Comparison of ENCODE assay signal across 12 mouse cellular contexts in genomic region chr10:95280327-95280726, GRCm38 (mm10). TPM values are rescaled to one million over a fixed set of nuclear protein-coding genes. Genes with fewer than 3 reads are reported as not detected.
A peak's percentile ranks its signal among the peaks of the same experiment; 100 is the strongest.
DNase-seq lines count a peak whose midpoint lies in the region; ATAC-seq and TF ChIP-seq lines count a peak whose summit lies in the region.
"Had no signal": no experiment of that assay in that cellular context is flagged by ENCODE, and none has a peak within 500 bp of the region (broad histone marks: within the 10 kb centered on the region; RNA-seq: fewer than 3 reads in every experiment).

No protein-coding gene starts in this region.

- intact Hi-C loops in heart, adult 2 months (cut with DNase I), result no loop called here

- H3K27me3 ChIP-seq in heart, adult 2 months (ENCODE audit: control insufficient read depth, insufficient read depth, low read length), result no peaks in the 10 kb centered on the region
- 0 out of 2 replicates have a peak, but pooled peaks cover 9% of the 10 kb centered on the region for H3K27me3 ChIP-seq in heart, embryonic 10.5 days (ENCODE audit: insufficient read depth, poor library complexity, severe bottlenecking)
- H3K27me3 ChIP-seq in heart, postnatal 0 days (ENCODE audit: control insufficient read depth, insufficient read depth, low read length), result no peaks in the 10 kb centered on the region
- no peaks in the 10 kb centered on the region for H3K27me3 ChIP-seq in stomach, postnatal 0 days (ENCODE audit: control insufficient read depth, insufficient read depth, low read length)
- H3K27me3 ChIP-seq: CH12.LX; midbrain, embryonic 12.5 days; neural tube, embryonic 15.5 days had no signal

- no peaks in the 10 kb centered on the region for H3K36me3 ChIP-seq in heart, adult 2 months (ENCODE audit: control insufficient read depth, insufficient read depth, low read length)
- 0 out of 2 replicates have a peak, but pooled peaks cover 2% of the 10 kb centered on the region for H3K36me3 ChIP-seq in heart, embryonic 10.5 days
- no peaks in the 10 kb centered on the region for H3K36me3 ChIP-seq in heart, postnatal 0 days (replicated peaks; ENCODE audit: control insufficient read depth, insufficient read depth, low read length)
- H3K36me3 ChIP-seq in stomach, postnatal 0 days (ENCODE audit: control insufficient read depth, insufficient read depth, low read length), result no peaks in the 10 kb centered on the region
- H3K36me3 ChIP-seq: midbrain, embryonic 12.5 days; neural tube, embryonic 15.5 days had no signal

- H3K4me2 ChIP-seq in heart, postnatal 0 days (ENCODE audit: low read depth, low read length), result no peak overlapping the region
- no peak overlapping the region for H3K4me2 ChIP-seq in stomach, postnatal 0 days (replicated peaks; ENCODE audit: low read depth)
- H3K4me2 ChIP-seq: midbrain, embryonic 12.5 days; neural tube, embryonic 15.5 days had no signal

- DNase-seq in heart, adult 2 months, result peak in 1 of 2 experiments; percentile 70
- DNase-seq in heart, embryonic 10.5 days (ENCODE audit: low spot score), result no peak
- DNase-seq in urinary bladder, postnatal 14 days (ENCODE audit: low spot score), result peak; percentile 26
- no peak for DNase-seq in urinary bladder, postnatal 4 days (ENCODE audit: low spot score in 2 of 2)
- DNase-seq in heart, postnatal 0 days (ENCODE audit: low spot score), result peak; percentile 58
- no peak for DNase-seq in layer of hippocampus, postnatal 25 days (ENCODE audit: extremely low spot score in 1 of 2, low spot score in 1 of 2)
- no peak for DNase-seq in stomach, postnatal 0 days (ENCODE audit: low spot score)

- WGBS in heart, adult 2 months, result 61% methylated on average over 3 of the region's 3 CpGs
- WGBS in heart, embryonic 10.5 days, result over 99% methylated on average over 3 of the region's 3 CpGs
- WGBS in heart, postnatal 0 days, result 46% methylated on average over 3 of the region's 3 CpGs
- 85% methylated on average over 3 of the region's 3 CpGs for WGBS in stomach, postnatal 0 days

- TF ChIP-seq EP300 in heart, adult 2 months (IDR thresholded peaks at IDR 0.05; ENCODE audit: insufficient read depth, low read depth, low read length), result 0 out of 2 replicates have a peak, but pooled peaks have one; percentile 29
- no peak for TF ChIP-seq EP300 in heart, postnatal 0 days (IDR thresholded peaks at IDR 0.05; ENCODE audit: low read depth)
- TF ChIP-seq EP300 in stomach, postnatal 0 days (optimal IDR thresholded peaks at IDR 0.05), result no peak

- no peaks in the 10 kb centered on the region for H3K79me2 ChIP-seq in heart, adult 2 months (replicated peaks; ENCODE audit: control insufficient read depth, insufficient read depth, low read length)

- H3K9me3 ChIP-seq in heart, embryonic 10.5 days, result no peaks in the 10 kb centered on the region
- H3K9me3 ChIP-seq in heart, postnatal 0 days (replicated peaks; ENCODE audit: control insufficient read depth, low read length), result no peaks in the 10 kb centered on the region
- no peaks in the 10 kb centered on the region for H3K9me3 ChIP-seq in stomach, postnatal 0 days (ENCODE audit: control insufficient read depth, low read length)
- H3K9me3 ChIP-seq: midbrain, embryonic 12.5 days; neural tube, embryonic 15.5 days had no signal

- H3K4me1 ChIP-seq in heart, adult 2 months (ENCODE audit: control insufficient read depth, insufficient read depth, low read length), result peaks cover 3% of the 10 kb centered on the region; the same call in 1 of the 2 replicates
- 0 out of 2 replicates have a peak, but pooled peaks cover 9% of the 10 kb centered on the region for H3K4me1 ChIP-seq in heart, embryonic 10.5 days
- peaks cover 11% of the 10 kb centered on the region for H3K4me1 ChIP-seq in heart, postnatal 0 days (ENCODE audit: control insufficient read depth, insufficient read depth)
- H3K4me1 ChIP-seq in stomach, postnatal 0 days (replicated peaks; ENCODE audit: control insufficient read depth, insufficient read depth), result no peaks in the 10 kb centered on the region
- H3K4me1 ChIP-seq: midbrain, embryonic 12.5 days; neural tube, embryonic 15.5 days had no signal

- TF ChIP-seq CTCF in heart, adult 2 months (IDR thresholded peaks at IDR 0.05), result no peak
- no peak for TF ChIP-seq CTCF in heart, postnatal 0 days (IDR thresholded peaks at IDR 0.05; ENCODE audit: low read depth)
- no peak for TF ChIP-seq CTCF in stomach, postnatal 0 days (IDR thresholded peaks at IDR 0.05; ENCODE audit: low read depth)

- H3K27ac ChIP-seq in heart, adult 2 months, result no peak overlapping the region
- H3K27ac ChIP-seq in heart, embryonic 10.5 days, result no peak overlapping the region
- no peak overlapping the region for H3K27ac ChIP-seq in heart, postnatal 0 days (ENCODE audit: low read depth)
- no peak overlapping the region for H3K27ac ChIP-seq in stomach, postnatal 0 days (replicated peaks)
- H3K27ac ChIP-seq: left cerebral cortex, adult 2 months; liver, embryonic 14.5 days; midbrain, embryonic 12.5 days; neural tube, embryonic 15.5 days had no signal

- ATAC-seq in heart, postnatal 0 days (ENCODE audit: insufficient read depth, low read depth), result 0 out of 2 replicates have a peak, but pooled peaks have one; percentile 55
- no peak for ATAC-seq in stomach, postnatal 0 days (ENCODE audit: low FRiP score, low TSS enrichment)

- H3K4me3 ChIP-seq in heart, adult 2 months, result no peak overlapping the region
- no peak overlapping the region for H3K4me3 ChIP-seq in heart, embryonic 10.5 days
- H3K4me3 ChIP-seq in heart, postnatal 0 days (ENCODE audit: low read depth, low read length), result no peak overlapping the region
- H3K4me3 ChIP-seq in stomach, postnatal 0 days (ENCODE audit: low read depth, low read length), result no peak overlapping the region
- H3K4me3 ChIP-seq: left cerebral cortex, adult 2 months; midbrain, embryonic 12.5 days; neural tube, embryonic 15.5 days had no signal

- no peak overlapping the region for H3K9ac ChIP-seq in heart, adult 2 months (ENCODE audit: low read depth, low read length)
- H3K9ac ChIP-seq in heart, postnatal 0 days (replicated peaks; ENCODE audit: low read depth, low read length), result no peak overlapping the region
- no peak overlapping the region for H3K9ac ChIP-seq in stomach, postnatal 0 days (ENCODE audit: low read length)
- H3K9ac ChIP-seq: liver, embryonic 14.5 days; midbrain, embryonic 12.5 days; neural tube, embryonic 15.5 days had no signal

- no peak for TF ChIP-seq POLR2A in heart, adult 2 months (IDR thresholded peaks at IDR 0.05; ENCODE audit: insufficient read depth, low read depth, low read length)

RNA-seq across cellular contexts. Expression of gene Cradd, which starts 43.6 kb away (rescaled TPM):
- total RNA-seq in heart, adult 2 months (2021), result 10 to 100 TPM in 1 of 2 experiments, 1 to 10 TPM in 1; 9.9 to 10.3 TPM
- 15.1 and 15.7 TPM in 2 replicates for polyA plus RNA-seq in heart, adult 2 months (2012; rRNA removed)
- polyA plus RNA-seq in heart, embryonic 10.5 days (2016; fragmentation: Nextera tagmentation; extraction: Ambion mirVana), result 9.6 and 10.7 TPM in 2 replicates
- 20.1 and 21.1 TPM in 2 replicates for total RNA-seq in heart, postnatal 0 days (2014; rRNA removed; ENCODE audit: low replicate concordance)
- 11.6 and 12.2 TPM in 2 replicates for polyA plus RNA-seq in heart, postnatal 0 days (2015; fragmentation: Nextera tagmentation; extraction: Ambion mirVana)
- total RNA-seq in layer of hippocampus, postnatal 25 days (2021), result 1 to 10 TPM; 5.9 to 6.4 TPM
- polyA plus RNA-seq in stomach, postnatal 0 days (2015; fragmentation: Nextera tagmentation; extraction: Ambion mirVana), result 9.8 and 12.5 TPM in 2 replicates

Comparison
In these comparisons a context has a peak if more than half of its experiments do, and no peak if none do; other contexts are left out.
1. DNase-seq: peak in urinary bladder, postnatal 14 days (single experiment) and heart, postnatal 0 days (single experiment); none in heart, embryonic 10.5 days (single experiment), urinary bladder, postnatal 4 days (0 of 2), layer of hippocampus, postnatal 25 days (0 of 2) and stomach, postnatal 0 days (single experiment).